Mouse (Mus musculus): ENCODE measurements around the gene Pdia5.

- TF ChIP-seq POLR2A (IDR thresholded peaks at IDR 0.05; ENCODE audit: insufficient read depth, low read length) (no peak), CTCF (IDR thresholded peaks at IDR 0.05; ENCODE audit: low read depth, low read length) (no peak), EP300 (IDR thresholded peaks at IDR 0.05; ENCODE audit: insufficient read depth, low read depth, low read length) (no peak)
These were observed 44.0 kb upstream of the Pdia5 start for GRCm38 (mm10) chr16:35534630-35535029.
